Mouse (Mus musculus) stomach, postnatal 0 days (tissue): Measurements from ENCODE around the gene Nt5dc3. TPM values are rescaled to one million over a fixed set of nuclear protein-coding genes. Genes with fewer than 3 reads are reported as not detected.

Source experiments
- ATAC-seq: fragments of 200-750 bp; cut with Nextera tagmentation; 2 replicates; pipeline ENCODE4 v1.8.0; 2017; ENCODE audit not compliant: low FRiP score, low TSS enrichment
- DNase-seq: peaks from one replicate; pipeline ENCODE4 v3.0.0-alpha.2; 2016; ENCODE audit warnings: low spot score
- H3K27ac ChIP-seq: fragments of 300-500 bp; sonication (generic); replicated peaks from 2 replicates; pipeline ENCODE4 v1.5.1; 2014; ENCODE audit warnings: mild to moderate bottlenecking, control low read depth
- H3K27me3 ChIP-seq: fragments of 300-500 bp; sonication (generic); 2 replicates; pipeline ENCODE4 v1.6.1; 2014; ENCODE audit warnings: low read length; ENCODE audit not compliant: control insufficient read depth, insufficient read depth
- H3K36me3 ChIP-seq: fragments of 300-500 bp; sonication (generic); 2 replicates; pipeline ENCODE4 v1.6.1; 2014; ENCODE audit warnings: low read length, mixed read lengths; ENCODE audit not compliant: control insufficient read depth, insufficient read depth
- H3K4me1 ChIP-seq: fragments of 300-500 bp; sonication (generic); replicated peaks from 2 replicates; pipeline ENCODE4 v1.6.1; 2014; ENCODE audit warnings: antibody characterized with exemption; ENCODE audit not compliant: control insufficient read depth, insufficient read depth
- H3K4me2 ChIP-seq: fragments of 300-500 bp; sonication (generic); replicated peaks from 2 replicates; pipeline ENCODE4 v1.6.1; 2014; ENCODE audit warnings: low read depth, mild to moderate bottlenecking, control low read depth, moderate library complexity
- H3K4me3 ChIP-seq: fragments of 300-500 bp; sonication (generic); 2 replicates; pipeline ENCODE4 v1.5.1; 2014; ENCODE audit warnings: low read depth, low read length, control low read depth
- H3K9ac ChIP-seq: fragments of 300-500 bp; sonication (generic); 2 replicates; pipeline ENCODE4 v1.6.1; 2014; ENCODE audit warnings: mild to moderate bottlenecking, low read length, control low read depth, mixed read lengths
- H3K9me3 ChIP-seq: fragments of 300-500 bp; sonication (generic); 2 replicates; pipeline ENCODE4 v1.6.1; 2016; ENCODE audit warnings: low read length; ENCODE audit not compliant: control insufficient read depth
- CTCF ChIP-seq: IDR thresholded peaks from 2 replicates; pipeline ENCODE4 v1.5.1; 2016; ENCODE audit warnings: antibody characterized with exemption, low read depth, mild to moderate bottlenecking, moderate library complexity
- EP300 ChIP-seq: optimal IDR thresholded peaks from 2 replicates; pipeline ENCODE3; 2016; ENCODE audit warnings: antibody characterized with exemption
- WGBS: fragments of 180-500 bp; shearing (Covaris S2); extraction: QIAGEN DNeasy Blood & Tissue Kit; methylation state at CpG from one replicate; pipeline ENCODE4 v1.1.7; 2014; 5-methylcytosine and 5-hydroxymethylcytosine counted together
- polyA plus RNA-seq: library from polyadenylated mRNA; unstranded; fragments of >200 nt; fragmentation: Nextera tagmentation; extraction: Ambion mirVana; gene quantifications from 2 replicates; pipeline ENCODE4 v1.2.1, GENCODE M21; 2015

Gene Nt5dc3
- polyA plus RNA-seq, 1 experiment from 2014 or later, result 1.2 TPM

DNA sequence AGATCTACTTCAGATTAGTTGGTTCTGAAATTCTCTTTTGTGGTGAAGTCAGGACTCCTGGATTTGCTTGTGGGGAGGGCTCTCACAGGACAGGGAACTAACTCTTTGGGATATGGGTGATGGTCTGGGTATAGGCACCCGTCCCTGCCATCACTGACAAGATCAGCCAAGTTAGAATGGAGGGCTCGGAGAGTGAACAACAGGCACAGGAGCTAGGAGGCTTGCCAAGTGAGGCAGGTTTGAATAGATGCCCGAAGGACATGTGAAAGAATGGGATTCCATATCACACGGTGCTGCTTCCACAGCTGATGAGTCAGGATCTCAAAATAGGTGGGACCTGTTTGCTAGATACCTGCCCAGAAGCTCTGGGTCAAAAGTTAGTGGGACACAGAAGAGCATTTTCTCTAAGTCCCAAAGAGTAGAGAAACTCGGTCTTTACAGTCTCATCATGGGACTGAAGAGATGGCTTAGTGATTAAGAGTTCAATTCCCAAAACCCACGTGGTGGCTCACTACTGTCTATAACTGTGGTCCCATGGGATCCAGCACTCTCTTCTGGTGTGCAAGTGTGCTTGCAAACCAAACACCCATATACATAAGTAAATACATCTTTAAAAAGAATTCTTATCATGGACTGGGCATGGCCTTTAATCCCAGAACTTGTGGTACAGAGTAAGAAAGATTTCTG lies 22.8 kb upstream of the Nt5dc3 start:
- TF ChIP-seq CTCF, result no peak
- TF ChIP-seq EP300, result no peak
- Histone ChIP-seq H3K27me3 (no peaks in the 10 kb centered on the region), H3K27ac (no peak overlapping the region), H3K9me3 (no peaks in the 10 kb centered on the region), H3K9ac (no peak overlapping the region), H3K4me1 (no peaks in the 10 kb centered on the region), H3K4me3 (no peak overlapping the region), H3K4me2 (no peak overlapping the region), H3K36me3 (no peaks in the 10 kb centered on the region)
- 72% methylated on average over 6 of the region's 6 CpGs for WGBS
- ATAC-seq (0 out of 2 replicates have a peak, but pooled peaks have one; percentile 45), DNase-seq (no peak)

DNA sequence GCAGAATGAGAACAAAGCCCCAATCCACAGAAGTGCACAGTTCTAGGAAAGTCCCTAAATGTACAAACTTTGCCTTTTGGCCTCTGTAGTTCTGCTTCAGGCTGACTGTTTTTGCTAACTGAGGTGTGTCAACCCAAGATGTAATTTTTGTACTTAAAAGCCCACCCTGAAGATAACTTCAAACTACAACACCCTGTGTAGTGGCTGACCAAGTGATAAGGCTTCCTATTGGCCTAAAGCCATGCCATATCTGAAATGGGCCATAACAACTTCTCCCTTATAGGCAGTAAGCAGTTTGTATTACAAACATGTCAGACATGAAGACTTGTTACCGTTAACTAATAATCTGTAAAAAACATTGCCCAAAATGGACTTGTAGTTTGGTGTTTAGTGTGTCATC lies 21.1 kb upstream of the Nt5dc3 start:
- Histone ChIP-seq H3K4me1 (no peaks in the 10 kb centered on the region), H3K9me3 (no peaks in the 10 kb centered on the region), H3K4me2 (no peak overlapping the region), H3K27ac (no peak overlapping the region), H3K27me3 (no peaks in the 10 kb centered on the region), H3K9ac (no peak overlapping the region), H3K36me3 (no peaks in the 10 kb centered on the region), H3K4me3 (no peak overlapping the region)
- ATAC-seq (no peak), DNase-seq (no peak)
- 88% methylated on average over 1 of the region's 1 CpGs for WGBS
- TF ChIP-seq EP300 (no peak), CTCF (no peak)

DNA sequence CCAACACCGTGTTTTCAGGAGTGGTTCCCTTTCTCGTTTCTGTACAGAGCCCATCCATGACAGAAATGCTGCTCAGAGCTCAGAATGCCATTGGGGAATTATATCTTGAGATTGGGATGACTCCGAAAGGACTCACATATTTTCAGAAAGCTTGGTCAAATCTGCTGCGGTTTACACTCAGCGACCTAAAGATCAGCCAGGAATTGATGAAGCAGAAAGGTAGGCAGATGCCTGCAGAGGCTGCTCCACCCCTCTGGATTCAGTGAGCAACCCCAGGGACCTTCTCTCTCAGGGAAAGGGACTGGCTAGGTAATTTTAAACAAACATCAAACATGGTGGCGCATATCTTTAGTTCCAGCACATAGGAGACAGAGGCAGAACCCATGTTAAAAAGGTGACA lies 20.6 kb upstream of the Nt5dc3 start:
- DNase-seq (no peak), ATAC-seq (no peak)
- TF ChIP-seq CTCF, result no peak
- no peak for TF ChIP-seq EP300
- WGBS, result 88% methylated on average over 6 of the region's 6 CpGs
- Histone ChIP-seq H3K4me3 (no peak overlapping the region), H3K4me1 (no peaks in the 10 kb centered on the region), H3K4me2 (no peak overlapping the region), H3K9ac (no peak overlapping the region), H3K9me3 (no peaks in the 10 kb centered on the region), H3K36me3 (no peaks in the 10 kb centered on the region), H3K27me3 (no peaks in the 10 kb centered on the region), H3K27ac (no peak overlapping the region)

DNA sequence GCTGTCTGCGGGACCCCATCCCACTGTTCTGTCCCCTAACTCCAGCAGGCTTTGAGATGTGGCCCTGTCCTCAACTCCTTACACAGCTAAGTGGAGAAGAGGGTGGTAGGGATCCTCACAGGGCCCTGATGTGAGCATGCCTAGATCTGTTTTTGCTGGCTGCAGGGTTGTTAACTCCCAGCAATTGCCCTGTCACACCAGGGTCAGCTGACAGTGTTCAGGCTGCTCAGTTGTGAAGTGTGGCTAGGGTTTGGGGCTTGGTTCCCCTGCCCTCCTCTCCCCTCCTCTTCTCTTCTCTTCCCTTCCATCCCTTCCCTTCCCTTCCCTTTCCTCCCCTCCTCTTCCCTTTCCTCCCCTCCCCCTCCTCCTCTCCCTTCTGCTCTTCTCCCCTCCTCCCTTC lies 17.6 kb upstream of the Nt5dc3 start:
- 93% methylated on average over 1 of the region's 1 CpGs for WGBS
- Histone ChIP-seq H3K27me3 (no peaks in the 10 kb centered on the region), H3K4me3 (no peak overlapping the region), H3K4me2 (no peak overlapping the region), H3K9me3 (no peaks in the 10 kb centered on the region), H3K9ac (no peak overlapping the region), H3K36me3 (no peaks in the 10 kb centered on the region), H3K4me1 (no peaks in the 10 kb centered on the region), H3K27ac (no peak overlapping the region)
- TF ChIP-seq CTCF (no peak), EP300 (no peak)
- ATAC-seq (no peak), DNase-seq (peak; percentile 9)

DNA sequence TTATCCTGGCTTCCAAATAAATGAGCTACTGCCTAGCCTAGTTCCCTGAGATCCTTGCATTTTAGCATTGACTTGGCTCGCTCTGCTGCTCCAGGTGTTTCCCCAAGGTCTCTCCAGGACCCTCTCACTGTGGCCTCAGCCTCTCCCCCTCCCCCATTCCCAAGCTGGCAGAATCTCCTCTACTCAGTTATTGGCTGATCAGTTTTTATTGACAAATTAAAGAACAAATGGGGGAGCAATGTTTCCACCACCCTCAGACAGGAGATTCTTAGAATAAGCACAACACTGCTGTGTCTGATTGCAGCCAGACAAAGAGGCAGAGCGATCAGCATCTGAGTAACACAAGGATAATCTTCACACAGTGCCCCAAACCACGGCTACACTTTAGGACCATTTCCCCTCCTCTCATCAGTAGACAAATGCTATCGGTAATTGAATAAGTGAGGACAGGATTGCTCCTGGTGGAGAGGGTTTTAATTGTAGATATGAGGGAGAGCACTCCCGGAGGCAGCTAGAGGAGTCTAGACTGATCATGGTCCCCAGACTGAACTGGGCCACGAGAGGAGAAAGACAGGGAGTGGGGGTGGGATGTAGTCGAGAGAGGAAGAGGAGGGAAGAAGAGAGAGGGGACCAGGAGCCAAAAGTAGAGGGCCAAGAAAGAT lies 17.0 kb upstream of the Nt5dc3 start:
- no peaks in the 10 kb centered on the region for H3K27me3 ChIP-seq
- no peak overlapping the region for H3K4me3 ChIP-seq
- 56% methylated on average over 7 of the region's 7 CpGs for WGBS
- H3K36me3 ChIP-seq, result no peaks in the 10 kb centered on the region
- no peak for ATAC-seq
- no peak overlapping the region for H3K27ac ChIP-seq
- TF ChIP-seq CTCF (no peak), EP300 (no peak)
- DNase-seq, result peak; percentile 10
- H3K9ac ChIP-seq, result no peak overlapping the region
- H3K4me1 ChIP-seq, result no peaks in the 10 kb centered on the region
- no peak overlapping the region for H3K4me2 ChIP-seq
- no peaks in the 10 kb centered on the region for H3K9me3 ChIP-seq

DNA sequence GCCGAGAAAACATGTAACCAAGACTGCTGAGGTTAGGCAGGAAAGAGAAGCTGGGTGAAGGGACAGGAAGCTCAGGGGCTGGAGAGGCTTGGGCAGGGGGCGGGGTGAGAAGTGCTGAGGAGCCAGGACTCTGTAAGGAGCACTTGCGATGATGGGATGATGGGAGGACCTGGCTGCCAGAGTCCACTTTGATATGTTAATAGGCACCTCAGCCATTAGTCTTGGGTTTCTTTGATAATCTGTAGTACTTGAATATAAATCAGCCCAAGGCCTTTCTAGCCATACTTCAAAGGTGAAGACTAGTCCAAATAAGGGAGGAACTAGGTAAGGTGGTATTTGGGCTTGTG lies 16.4 kb upstream of the Nt5dc3 start:
- 76% methylated on average over 3 of the region's 3 CpGs for WGBS

More for the DNA sequence above, 16.4 kb upstream of the Nt5dc3 start:
- no peaks in the 10 kb centered on the region for H3K36me3 ChIP-seq
- no peak overlapping the region for H3K4me3 ChIP-seq
- H3K27ac ChIP-seq, result no peak overlapping the region
- no peak overlapping the region for H3K4me2 ChIP-seq
- DNase-seq (peak; percentile 8), ATAC-seq (no peak)
- H3K9me3 ChIP-seq, result no peaks in the 10 kb centered on the region
- H3K9ac ChIP-seq, result no peak overlapping the region
- no peak for TF ChIP-seq EP300
- no peak for TF ChIP-seq CTCF
- no peaks in the 10 kb centered on the region for H3K4me1 ChIP-seq
- no peaks in the 10 kb centered on the region for H3K27me3 ChIP-seq
